Mouse (Mus musculus) embryonic facial prominence, embryonic 14.5 days (tissue): Measurements from ENCODE around the gene Hormad2. TPM values are rescaled to one million over a fixed set of nuclear protein-coding genes. Genes with fewer than 3 reads are reported as not detected.

ENCODE experiments used
- ATAC-seq: fragments of 200-750 bp; cut with Nextera tagmentation; 2 replicates; pipeline ENCODE4 v1.8.0; 2017; ENCODE audit warnings: low read depth, moderate number of reproducible peaks, moderate TSS enrichment
- DNase-seq: peaks from one replicate; pipeline ENCODE4 v3.0.0-alpha.2; 2015; ENCODE audit warnings: low spot score
- H3K27ac ChIP-seq: fragments of 300-500 bp; sonication (generic); replicated peaks from 2 replicates; pipeline ENCODE4 v1.5.1; 2014; ENCODE audit warnings: low read depth, mild to moderate bottlenecking, low read length, moderate library complexity
- H3K27me3 ChIP-seq: fragments of 300-500 bp; sonication (generic); replicated peaks from 2 replicates; pipeline ENCODE4 v1.6.1; 2014; ENCODE audit warnings: low read length; ENCODE audit not compliant: control insufficient read depth, insufficient read depth
- H3K36me3 ChIP-seq: fragments of 300-500 bp; sonication (generic); 2 replicates; pipeline ENCODE4 v1.6.1; 2014; ENCODE audit warnings: low read length, mixed read lengths; ENCODE audit not compliant: control insufficient read depth, insufficient read depth
- H3K4me1 ChIP-seq: fragments of 300-500 bp; sonication (generic); 2 replicates; pipeline ENCODE4 v1.6.1; 2014; ENCODE audit warnings: antibody characterized with exemption, low read length; ENCODE audit not compliant: control insufficient read depth, insufficient read depth
- H3K4me2 ChIP-seq: fragments of 300-500 bp; sonication (generic); 2 replicates; pipeline ENCODE4 v1.6.1; 2014; ENCODE audit warnings: low read depth, mild to moderate bottlenecking, low read length, moderate library complexity, mixed read lengths
- H3K4me3 ChIP-seq: fragments of 300-500 bp; sonication (generic); 2 replicates; pipeline ENCODE4 v1.5.1; 2014; ENCODE audit warnings: low read depth, mild to moderate bottlenecking, low read length
- H3K9ac ChIP-seq: fragments of 300-500 bp; sonication (generic); 2 replicates; pipeline ENCODE4 v1.6.1; 2014; ENCODE audit warnings: low read depth, mild to moderate bottlenecking, low read length, moderate library complexity, mixed read lengths
- H3K9me3 ChIP-seq: fragments of 300-500 bp; sonication (generic); 2 replicates; pipeline ENCODE4 v1.6.1; 2016; ENCODE audit warnings: low read length; ENCODE audit not compliant: control insufficient read depth
- WGBS: fragments of 180-500 bp; shearing (Covaris S2); extraction: QIAGEN DNeasy Blood & Tissue Kit; methylation state at CpG from one replicate; pipeline ENCODE4 v1.1.7; 2014; 5-methylcytosine and 5-hydroxymethylcytosine counted together
- polyA plus RNA-seq: library from polyadenylated mRNA; unstranded; fragments of >200 nt; fragmentation: Nextera tagmentation; extraction: Ambion mirVana; gene quantifications from 2 replicates; pipeline ENCODE4 v1.2.1, GENCODE M21; 2014

Gene Hormad2
- 0.22 TPM in 1 of 2 replicates, not detected in the other for polyA plus RNA-seq

GRCm38 (mm10) chr11:4440978-4441377, at the start of gene Hormad2:
Gene Hormad2, minus strand, starts transcription at chr11:4441105.
- H3K36me3 ChIP-seq: no peaks in the 10 kb centered on the region
- no peaks in the 10 kb centered on the region for H3K9me3 ChIP-seq
- ATAC-seq: no peak
- H3K4me1 ChIP-seq: no peaks in the 10 kb centered on the region
- no peak for DNase-seq
- H3K9ac ChIP-seq: no peak within 1 kb of the TSS
- 49% methylated on average over 19 of the region's 19 CpGs for WGBS
- H3K4me3 ChIP-seq: no peak within 1 kb of the TSS
- no peak within 1 kb of the TSS for H3K27ac ChIP-seq
- no peaks in the 10 kb centered on the region for H3K27me3 ChIP-seq
- peak within 1 kb of the TSS; percentile 6; the same call in 1 of the 2 replicates for H3K4me2 ChIP-seq

DNA sequence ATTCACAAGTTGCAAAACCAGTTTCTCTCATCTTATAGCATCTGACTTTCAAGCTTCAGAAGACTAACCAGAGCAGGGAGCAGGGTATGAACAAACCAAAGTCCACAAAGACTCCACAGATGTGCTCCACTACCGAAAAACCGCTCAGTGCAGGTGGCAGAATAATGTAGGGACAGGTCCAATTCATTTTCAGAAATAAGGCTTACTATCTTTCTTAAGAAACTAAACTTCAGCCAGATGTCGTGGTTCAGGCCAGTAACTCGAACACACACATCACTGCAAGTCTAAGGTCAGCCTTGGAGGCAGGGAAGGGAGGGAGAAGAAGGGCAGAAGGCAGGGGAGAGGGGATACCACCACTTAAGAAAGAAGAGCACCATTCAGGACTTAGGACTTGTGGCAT, 48.3 kb upstream of the Hormad2 start:
- Histone ChIP-seq H3K36me3 (peaks cover 94% of the 10 kb centered on the region), H3K27ac (no peak overlapping the region), H3K4me3 (no peak overlapping the region), H3K27me3 (no peaks in the 10 kb centered on the region), H3K4me1 (no peaks in the 10 kb centered on the region), H3K9ac (no peak overlapping the region), H3K4me2 (no peak overlapping the region), H3K9me3 (no peaks in the 10 kb centered on the region)
- 77% methylated on average over 4 of the region's 4 CpGs for WGBS
- DNase-seq (no peak), ATAC-seq (no peak)

- peaks cover 95% of the 10 kb centered on the region for H3K36me3 ChIP-seq
Observed at GRCm38 (mm10) chr11:4488798-4489197, 47.9 kb upstream of the Hormad2 start.

GRCm38 (mm10) chr11:4488367-4488766, 47.5 kb upstream of the Hormad2 start:
- DNase-seq (no peak), ATAC-seq (no peak)
- Histone ChIP-seq H3K9me3 (no peaks in the 10 kb centered on the region), H3K4me2 (no peak overlapping the region), H3K4me3 (no peak overlapping the region), H3K9ac (no peak overlapping the region), H3K27ac (no peak overlapping the region), H3K36me3 (peaks cover 95% of the 10 kb centered on the region), H3K27me3 (no peaks in the 10 kb centered on the region), H3K4me1 (no peaks in the 10 kb centered on the region)
- 94% methylated on average over 13 of the region's 13 CpGs for WGBS

More at GRCm38 (mm10) chr11:4488798-4489197, 47.9 kb upstream of the Hormad2 start:
- WGBS: 85% methylated on average over 2 of the region's 2 CpGs
- DNase-seq (no peak), ATAC-seq (no peak)
- no peaks in the 10 kb centered on the region for H3K4me1 ChIP-seq
- no peak overlapping the region for H3K4me3 ChIP-seq
- no peak overlapping the region for H3K4me2 ChIP-seq
- H3K9me3 ChIP-seq: no peaks in the 10 kb centered on the region
- no peak overlapping the region for H3K27ac ChIP-seq
- no peak overlapping the region for H3K9ac ChIP-seq
- H3K27me3 ChIP-seq: no peaks in the 10 kb centered on the region

DNA sequence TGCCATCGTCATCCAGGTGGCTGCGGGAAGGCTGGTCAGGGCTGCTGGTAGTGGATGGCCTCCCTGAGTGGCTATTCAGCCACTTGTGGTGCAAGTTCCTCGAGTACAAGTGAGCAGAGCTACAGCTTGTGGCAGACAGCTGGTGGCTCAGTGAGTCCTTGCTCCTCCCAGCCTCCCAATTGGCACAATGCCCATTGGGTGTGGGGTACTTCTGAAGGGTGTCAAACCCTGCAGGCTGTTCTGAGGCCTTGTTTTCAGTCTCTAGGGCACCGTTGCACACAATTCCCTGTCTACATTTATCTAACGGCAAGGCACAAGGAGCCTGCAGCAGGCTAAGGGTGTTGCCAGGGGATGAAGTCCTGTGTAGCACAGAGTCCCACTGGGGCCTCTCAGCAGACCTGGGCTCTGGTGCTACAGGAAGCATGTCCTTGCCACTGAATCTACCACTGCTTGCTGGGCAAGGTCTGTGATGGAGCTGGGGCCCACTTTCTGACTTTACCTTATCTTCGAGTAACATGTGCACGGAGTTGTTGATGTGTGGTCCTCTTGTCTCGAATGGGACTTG, 46.6 kb upstream of the Hormad2 start:
- no peaks in the 10 kb centered on the region for H3K27me3 ChIP-seq
- H3K9me3 ChIP-seq: no peaks in the 10 kb centered on the region
- H3K4me1 ChIP-seq: no peaks in the 10 kb centered on the region
- WGBS: 81% methylated on average over 8 of the region's 8 CpGs
- DNase-seq: peak; percentile 69
- H3K4me2 ChIP-seq: no peak overlapping the region
- H3K4me3 ChIP-seq: no peak overlapping the region
- H3K9ac ChIP-seq: no peak overlapping the region
- H3K36me3 ChIP-seq: peaks cover 97% of the 10 kb centered on the region
- ATAC-seq: 0 out of 2 replicates have a peak, but pooled peaks have one; percentile 20
- H3K27ac ChIP-seq: no peak overlapping the region

DNA sequence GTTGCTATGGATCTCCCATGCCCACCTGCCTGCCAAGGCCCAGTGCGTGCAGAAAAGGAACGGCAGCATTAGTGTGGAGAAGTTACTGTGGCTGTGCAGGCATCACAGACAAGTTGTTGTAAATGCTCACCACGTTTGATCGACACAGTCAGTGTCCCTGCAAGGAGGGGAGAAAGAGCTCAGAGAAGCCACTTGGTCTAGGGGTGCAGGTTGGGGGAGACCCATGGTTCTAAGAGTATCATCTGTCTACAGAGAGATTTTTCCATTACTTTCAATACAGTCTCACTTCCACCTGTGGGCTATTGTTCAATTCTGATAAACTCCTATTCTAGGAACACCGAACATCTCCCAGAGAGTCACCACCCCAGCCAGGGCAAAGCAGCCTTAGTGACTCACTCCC, 43.6 kb upstream of the Hormad2 start:
- Histone ChIP-seq H3K9ac (no peak overlapping the region), H3K27me3 (no peaks in the 10 kb centered on the region), H3K9me3 (no peaks in the 10 kb centered on the region), H3K4me1 (no peaks in the 10 kb centered on the region), H3K36me3 (peaks cover 95% of the 10 kb centered on the region), H3K4me2 (no peak overlapping the region), H3K4me3 (no peak overlapping the region), H3K27ac (no peak overlapping the region)
- DNase-seq (no peak), ATAC-seq (no peak)
- 87% methylated on average over 5 of the region's 5 CpGs for WGBS

- no peak overlapping the region for H3K27ac ChIP-seq
- H3K27me3 ChIP-seq: no peaks in the 10 kb centered on the region
- WGBS: 89% methylated on average over 5 of the region's 5 CpGs
- no peak overlapping the region for H3K4me2 ChIP-seq
- peaks cover 84% of the 10 kb centered on the region for H3K36me3 ChIP-seq
- no peaks in the 10 kb centered on the region for H3K4me1 ChIP-seq
- H3K9ac ChIP-seq: no peak overlapping the region
- no peak overlapping the region for H3K4me3 ChIP-seq
- no peak for DNase-seq
- H3K9me3 ChIP-seq: no peaks in the 10 kb centered on the region
- ATAC-seq: no peak
Observed at GRCm38 (mm10) chr11:4482641-4483040, 41.7 kb upstream of the Hormad2 start.

GRCm38 (mm10) chr11:4476184-4476697, 35.3 kb upstream of the Hormad2 start:
- WGBS: 91% methylated on average over 4 of the region's 4 CpGs
- Histone ChIP-seq H3K27ac (no peak overlapping the region), H3K9me3 (no peaks in the 10 kb centered on the region), H3K9ac (no peak overlapping the region), H3K4me3 (no peak overlapping the region), H3K4me1 (no peaks in the 10 kb centered on the region), H3K4me2 (no peak overlapping the region), H3K36me3 (peaks cover 24% of the 10 kb centered on the region), H3K27me3 (no peaks in the 10 kb centered on the region)
- ATAC-seq (no peak), DNase-seq (no peak)
